Mouse (Mus musculus) limb, embryonic 13.5 days (tissue): ENCODE data around the gene Emc7. TPM values are rescaled to one million over a fixed set of nuclear protein-coding genes. Genes with fewer than 3 reads are reported as not detected.

Source experiments
- ATAC-seq: fragments of 200-750 bp; cut with Nextera tagmentation; 2 replicates; pipeline ENCODE4 v1.8.0; 2017; ENCODE audit warnings: low read depth, moderate number of reproducible peaks, moderate TSS enrichment; ENCODE audit not compliant: low FRiP score
- H3K27ac ChIP-seq: fragments of 300-500 bp; sonication (generic); 2 replicates; pipeline ENCODE4 v1.5.1; 2015; ENCODE audit warnings: inconsistent platforms, mild to moderate bottlenecking, moderate library complexity
- H3K27me3 ChIP-seq: fragments of 300-500 bp; sonication (generic); 2 replicates; pipeline ENCODE4 v1.6.1; 2015; ENCODE audit warnings: mild to moderate bottlenecking, inconsistent platforms
- H3K36me3 ChIP-seq: fragments of 300-500 bp; sonication (generic); 2 replicates; pipeline ENCODE4 v1.6.1; 2015; ENCODE audit warnings: inconsistent platforms, mild to moderate bottlenecking, moderate library complexity
- H3K4me1 ChIP-seq: fragments of 300-500 bp; sonication (generic); 2 replicates; pipeline ENCODE4 v1.6.1; 2015; ENCODE audit warnings: inconsistent platforms
- H3K4me2 ChIP-seq: fragments of 300-500 bp; sonication (generic); replicated peaks from 2 replicates; pipeline ENCODE4 v1.6.1; 2015; ENCODE audit warnings: inconsistent platforms, mild to moderate bottlenecking, moderate library complexity
- H3K4me3 ChIP-seq: fragments of 300-500 bp; sonication (generic); 2 replicates; pipeline ENCODE4 v1.5.1; 2015; ENCODE audit warnings: moderate library complexity, mild to moderate bottlenecking, inconsistent platforms
- H3K9ac ChIP-seq: fragments of 300-500 bp; sonication (generic); 2 replicates; pipeline ENCODE4 v1.6.1; 2015; ENCODE audit warnings: mild to moderate bottlenecking, inconsistent platforms
- H3K9me3 ChIP-seq: fragments of 300-500 bp; sonication (generic); 2 replicates; pipeline ENCODE4 v1.6.1; 2016; ENCODE audit warnings: inconsistent platforms
- WGBS: fragments of 180-500 bp; shearing (Covaris S2); methylation state at CpG from one replicate; pipeline ENCODE4 v1.1.7; 2015; 5-methylcytosine and 5-hydroxymethylcytosine counted together
- polyA plus RNA-seq: library from polyadenylated mRNA; unstranded; fragments of >200 nt; fragmentation: Nextera tagmentation; extraction: Ambion mirVana; gene quantifications from 2 replicates; pipeline ENCODE4 v1.2.1, GENCODE M21; 2015

Emc7 gene
- polyA plus RNA-seq, 1 experiment from 2014 or later = 15.5 TPM

DNA sequence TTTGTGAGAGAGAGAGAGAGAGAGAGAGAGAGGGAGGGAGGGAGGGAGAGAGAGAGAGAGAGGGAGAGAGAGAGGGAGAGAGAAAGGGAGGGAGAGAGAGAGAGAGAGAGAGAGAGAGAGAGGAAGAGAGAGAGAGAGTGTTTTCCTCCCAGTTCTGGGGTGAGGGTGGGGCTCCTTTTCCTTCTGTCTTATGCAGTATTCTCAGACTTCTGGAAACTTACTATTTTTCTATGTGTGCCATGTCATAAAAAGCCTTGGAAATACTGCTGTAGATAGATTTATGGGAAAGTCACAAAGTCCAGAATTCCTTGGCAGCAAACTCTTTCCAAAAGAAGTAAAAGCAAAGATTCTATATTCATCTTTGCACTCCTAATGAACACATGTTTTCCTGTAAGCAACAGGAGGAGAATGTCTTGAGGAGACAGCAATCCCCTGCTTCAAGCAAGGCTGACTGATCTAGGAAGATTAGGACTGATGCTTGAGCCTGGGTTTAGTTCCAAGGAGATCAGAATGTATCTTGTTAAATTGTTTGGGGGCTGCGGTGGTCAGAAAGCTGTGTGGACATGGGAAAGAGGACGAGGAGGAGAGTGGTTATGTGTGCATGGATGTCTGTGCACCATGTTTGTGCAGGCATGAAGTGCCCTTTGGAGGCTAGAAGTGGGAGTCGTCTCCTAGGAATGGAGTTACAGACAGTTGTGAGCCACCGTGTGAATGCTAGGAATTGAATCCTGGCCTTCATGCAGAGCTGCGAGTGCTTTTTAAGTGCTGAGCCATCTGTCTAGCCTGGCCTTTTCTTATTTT is 27.9 kb downstream of the Emc7 start:
- Histone ChIP-seq H3K27ac (no peak overlapping the region), H3K4me3 (no peak overlapping the region), H3K36me3 (no peaks in the 10 kb centered on the region), H3K9ac (no peak overlapping the region), H3K4me2 (no peak overlapping the region), H3K4me1 (no peaks in the 10 kb centered on the region), H3K9me3 (no peaks in the 10 kb centered on the region), H3K27me3 (no peaks in the 10 kb centered on the region)
- ATAC-seq = no peak
- WGBS = 75% methylated on average over 5 of the region's 5 CpGs

DNA sequence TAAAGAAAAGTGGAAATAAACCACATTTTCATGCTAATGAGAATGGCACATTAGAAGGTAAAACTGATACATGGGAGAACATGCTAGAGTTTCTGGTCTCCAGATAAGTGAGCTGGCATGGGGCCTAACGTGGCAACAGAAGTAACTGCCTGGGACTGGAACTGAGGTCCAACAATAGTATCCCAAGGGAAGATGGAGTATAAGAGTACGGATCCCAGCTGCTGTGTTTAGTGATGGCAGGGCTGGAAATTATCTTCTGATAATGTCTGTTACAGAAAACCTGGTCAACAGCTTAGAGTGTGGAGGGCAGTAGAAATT is 28.5 kb downstream of the Emc7 start:
- no peak overlapping the region for H3K9ac ChIP-seq
- no peaks in the 10 kb centered on the region for H3K27me3 ChIP-seq
- ATAC-seq = no peak
- WGBS = 71% methylated on average over 2 of the region's 2 CpGs
- H3K9me3 ChIP-seq = no peaks in the 10 kb centered on the region
- no peaks in the 10 kb centered on the region for H3K4me1 ChIP-seq
- no peak overlapping the region for H3K4me3 ChIP-seq
- no peak overlapping the region for H3K27ac ChIP-seq
- no peak overlapping the region for H3K4me2 ChIP-seq
- H3K36me3 ChIP-seq = no peaks in the 10 kb centered on the region

GRCm38 (mm10) chr2:112484886-112485285 is 30.1 kb downstream of the Emc7 start:
- 69% methylated on average over 2 of the region's 2 CpGs for WGBS
- Histone ChIP-seq H3K27me3 (no peaks in the 10 kb centered on the region), H3K9me3 (no peaks in the 10 kb centered on the region), H3K4me3 (no peak overlapping the region), H3K36me3 (no peaks in the 10 kb centered on the region), H3K9ac (no peak overlapping the region), H3K4me2 (no peak overlapping the region), H3K27ac (no peak overlapping the region), H3K4me1 (no peaks in the 10 kb centered on the region)
- no peak for ATAC-seq

GRCm38 (mm10) chr2:112490483-112491196 is 35.8 kb downstream of the Emc7 start:
- Histone ChIP-seq H3K4me2 (no peak overlapping the region), H3K9me3 (no peaks in the 10 kb centered on the region), H3K27me3 (no peaks in the 10 kb centered on the region), H3K4me1 (peaks cover 13% of the 10 kb centered on the region), H3K27ac (no peak overlapping the region), H3K4me3 (no peak overlapping the region), H3K9ac (no peak overlapping the region), H3K36me3 (no peaks in the 10 kb centered on the region)
- 77% methylated on average over 11 of the region's 11 CpGs for WGBS
- ATAC-seq = no peak

GRCm38 (mm10) chr2:112491629-112492028 is 36.8 kb downstream of the Emc7 start:
- Histone ChIP-seq H3K36me3 (no peaks in the 10 kb centered on the region), H3K4me2 (peak overlapping the region; percentile 68; the same call in 1 of the 2 replicates), H3K9me3 (no peaks in the 10 kb centered on the region), H3K27me3 (no peaks in the 10 kb centered on the region), H3K4me3 (no peak overlapping the region), H3K27ac (no peak overlapping the region), H3K4me1 (peaks cover 13% of the 10 kb centered on the region), H3K9ac (no peak overlapping the region)
- 77% methylated on average over 5 of the region's 5 CpGs for WGBS
- no peak for ATAC-seq

DNA sequence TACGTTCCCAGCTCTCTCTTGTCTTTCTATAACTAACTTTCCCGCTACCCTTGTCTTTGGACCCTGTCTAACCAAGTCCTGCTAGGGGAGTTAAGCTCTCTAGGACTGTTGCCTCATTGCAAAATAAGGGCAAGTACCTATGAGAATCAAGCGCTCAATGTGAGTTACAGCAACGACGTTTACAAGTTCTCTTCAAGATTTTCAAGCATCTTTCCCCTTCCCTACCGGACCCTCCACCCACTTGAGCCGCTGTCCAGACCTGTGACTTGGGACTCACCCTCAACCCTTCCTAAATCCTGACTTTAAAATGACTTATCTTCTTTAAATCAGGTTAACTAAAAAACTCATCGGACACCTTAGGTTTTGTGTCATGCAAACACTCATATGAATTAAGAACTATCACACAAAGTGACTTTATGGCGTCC is 37.6 kb downstream of the Emc7 start:
- Histone ChIP-seq H3K4me2 (peak overlapping the region; percentile 68), H3K36me3 (no peaks in the 10 kb centered on the region), H3K4me1 (peaks cover 13% of the 10 kb centered on the region), H3K9me3 (no peaks in the 10 kb centered on the region), H3K27ac (peak overlapping the region; percentile 99), H3K27me3 (no peaks in the 10 kb centered on the region), H3K9ac (peak overlapping the region; percentile 99), H3K4me3 (peak overlapping the region; percentile 75)
- WGBS = 7% methylated on average over 9 of the region's 9 CpGs
- ATAC-seq = peak; percentile 10

DNA sequence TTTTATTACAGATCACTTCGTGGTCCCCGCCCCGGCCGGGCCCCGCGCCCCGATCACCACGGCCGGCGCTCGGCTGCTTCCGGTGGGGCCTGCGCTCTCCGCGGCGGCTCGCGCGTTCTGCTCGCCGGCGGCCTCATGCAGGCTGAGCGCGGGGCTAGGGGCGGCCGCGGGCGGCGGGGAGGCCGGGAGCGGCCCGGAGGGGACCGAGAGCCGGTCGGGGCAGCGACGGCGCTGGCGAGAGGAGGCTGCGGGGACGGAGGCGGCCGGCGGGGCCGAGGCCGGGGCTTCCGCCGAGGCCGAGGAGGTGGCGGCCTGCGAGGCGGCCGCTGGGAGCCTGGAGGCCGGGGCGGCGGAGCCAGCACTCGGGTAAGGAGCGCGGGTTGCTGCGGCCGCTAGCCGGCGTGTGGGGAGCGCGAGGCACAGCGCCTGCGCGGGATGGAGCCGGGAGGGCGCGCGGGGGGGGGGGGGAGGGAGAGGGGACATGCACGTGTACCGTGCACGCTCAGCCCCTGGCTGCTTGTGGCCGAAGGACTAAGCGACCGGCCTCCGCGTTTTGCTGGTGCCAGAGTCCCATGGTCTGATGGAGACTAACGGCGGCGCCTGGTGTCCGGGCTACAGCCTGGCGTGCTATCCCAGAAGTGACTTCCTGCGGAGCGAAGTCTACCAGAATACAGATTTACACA is 38.2 kb downstream of the Emc7 start, which contains the start of gene Aven:
TSS of gene Aven (plus strand) at position 109 of the 683 bp plus-strand sequence.
- Histone ChIP-seq H3K9ac (peak within 1 kb of the TSS; percentile 99), H3K36me3 (no peaks in the 10 kb centered on the region), H3K4me1 (peaks cover 14% of the 10 kb centered on the region), H3K27ac (peak within 1 kb of the TSS; percentile 99), H3K4me2 (peak within 1 kb of the TSS; percentile 68), H3K9me3 (no peaks in the 10 kb centered on the region), H3K4me3 (peak within 1 kb of the TSS; percentile 75), H3K27me3 (no peaks in the 10 kb centered on the region)
- under 1% methylated on average over 61 of the region's 87 CpGs for WGBS
- peak; percentile 94 for ATAC-seq

DNA sequence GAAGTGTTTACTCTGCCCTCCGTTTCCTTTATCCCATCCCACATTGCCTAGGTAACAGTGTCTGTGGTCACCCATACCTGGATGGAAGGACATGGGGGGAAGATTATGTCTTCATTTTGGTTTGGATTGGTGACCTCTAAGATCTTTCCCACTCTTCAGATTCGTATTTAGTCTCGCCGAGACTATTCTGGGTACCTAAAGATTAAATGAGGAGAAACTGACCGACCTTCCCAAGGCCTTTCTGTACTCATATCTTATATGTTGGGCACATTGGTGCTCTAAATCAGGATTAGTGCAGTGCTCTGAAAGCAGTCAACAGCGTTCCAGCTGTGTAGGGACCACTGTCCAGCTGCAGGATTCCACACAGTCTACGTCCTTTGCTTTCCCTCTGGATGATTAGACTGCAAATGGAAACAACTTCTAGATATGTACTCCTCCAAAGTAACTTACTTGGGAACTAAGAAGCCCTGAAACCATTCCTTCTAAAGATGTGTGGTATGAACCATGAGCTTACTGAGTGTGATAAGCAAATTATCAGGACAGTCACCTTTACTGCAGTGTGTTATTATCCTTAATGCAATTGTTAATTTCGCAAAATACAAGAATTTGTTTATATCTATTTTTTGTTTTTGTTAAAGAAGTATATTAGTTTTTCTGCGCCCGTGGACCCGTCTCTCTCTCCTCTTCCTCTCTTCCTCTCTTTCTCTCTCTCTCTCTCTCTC is 38.9 kb downstream of the Emc7 start:
- Histone ChIP-seq H3K27me3 (no peaks in the 10 kb centered on the region), H3K9ac (peak overlapping the region; percentile 99), H3K27ac (peak overlapping the region; percentile 99; the same call in 1 of the 2 replicates), H3K4me2 (peak overlapping the region; percentile 68), H3K4me1 (peaks cover 16% of the 10 kb centered on the region), H3K36me3 (no peaks in the 10 kb centered on the region), H3K4me3 (peak overlapping the region; percentile 75), H3K9me3 (no peaks in the 10 kb centered on the region)
- 43% methylated on average over 11 of the region's 11 CpGs for WGBS
- no peak; the same call in 1 of the 2 replicates for ATAC-seq

- Histone ChIP-seq H3K4me3 (no peak overlapping the region), H3K27me3 (no peaks in the 10 kb centered on the region), H3K27ac (no peak overlapping the region), H3K4me1 (peaks cover 14% of the 10 kb centered on the region), H3K9ac (no peak overlapping the region), H3K9me3 (no peaks in the 10 kb centered on the region), H3K4me2 (no peak overlapping the region), H3K36me3 (no peaks in the 10 kb centered on the region)
- ATAC-seq = no peak
- 70% methylated on average over 7 of the region's 7 CpGs for WGBS
Observed at GRCm38 (mm10) chr2:112497851-112498250, 43.1 kb downstream of the Emc7 start.

DNA sequence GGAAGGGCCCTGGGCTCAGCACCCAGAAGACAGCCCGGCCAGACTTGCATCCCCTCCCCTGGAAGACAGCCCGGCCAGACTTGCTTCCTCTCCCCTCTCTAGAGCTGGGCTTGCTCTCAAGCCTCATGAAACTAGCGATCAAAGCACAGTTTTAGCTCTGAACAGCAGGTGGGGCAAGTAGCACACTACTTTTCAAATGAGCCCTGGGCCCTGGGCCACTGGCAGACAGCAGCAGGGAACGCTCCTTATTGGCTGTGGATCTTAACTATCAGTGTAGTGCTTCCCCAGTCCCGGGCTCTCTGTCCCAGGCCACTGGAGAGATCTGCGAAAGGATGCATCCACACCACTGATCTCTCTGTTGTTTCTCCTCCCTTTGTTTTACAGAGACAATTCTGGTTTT is 46.4 kb downstream of the Emc7 start:
- peak; percentile 86 for ATAC-seq
- Histone ChIP-seq H3K4me2 (0 out of 2 replicates have a peak overlapping the region, but pooled peaks have one; percentile 16), H3K9me3 (no peaks in the 10 kb centered on the region), H3K27me3 (no peaks in the 10 kb centered on the region), H3K27ac (no peak overlapping the region), H3K36me3 (no peaks in the 10 kb centered on the region), H3K4me1 (0 out of 2 replicates have a peak, but pooled peaks cover 8% of the 10 kb centered on the region), H3K4me3 (no peak overlapping the region), H3K9ac (peak overlapping the region; percentile 8; the same call in 1 of the 2 replicates)
- 4% methylated on average over 6 of the region's 6 CpGs for WGBS

DNA sequence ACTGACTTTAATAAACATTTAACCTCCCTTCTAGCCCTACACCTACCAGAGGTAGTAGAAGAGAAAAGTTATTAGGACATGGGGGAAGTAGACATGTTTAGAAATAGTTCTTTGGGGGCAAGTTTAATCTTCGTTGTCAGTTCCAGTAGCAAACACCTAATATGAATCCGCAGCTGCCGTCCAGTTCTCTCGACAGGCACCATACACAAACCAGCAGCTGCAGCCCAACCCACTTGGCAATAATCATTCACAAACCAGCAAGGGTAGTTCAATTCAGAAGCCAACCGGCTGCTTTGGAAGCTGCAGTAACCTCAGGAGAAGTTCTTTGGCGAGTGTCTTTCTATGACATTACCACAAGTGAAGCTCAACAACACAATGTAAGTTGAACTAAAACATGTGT is 49.2 kb downstream of the Emc7 start:
- ATAC-seq = no peak
- 0 out of 2 replicates have a peak, but pooled peaks cover 5% of the 10 kb centered on the region for H3K4me1 ChIP-seq
- H3K36me3 ChIP-seq = no peaks in the 10 kb centered on the region
- no peak overlapping the region for H3K4me2 ChIP-seq
- no peaks in the 10 kb centered on the region for H3K9me3 ChIP-seq
- H3K27ac ChIP-seq = no peak overlapping the region
- 87% methylated on average over 6 of the region's 6 CpGs for WGBS
- H3K4me3 ChIP-seq = no peak overlapping the region
- no peaks in the 10 kb centered on the region for H3K27me3 ChIP-seq
- no peak overlapping the region for H3K9ac ChIP-seq
